Mouse (Mus musculus) stomach, embryonic 14.5 days (tissue): Measurements from ENCODE around the gene Rad23a. TPM values are rescaled to one million over a fixed set of nuclear protein-coding genes. Genes with fewer than 3 reads are reported as not detected.

Experiments
- ATAC-seq: fragments of 200-750 bp; cut with Nextera tagmentation; 2 replicates; pipeline ENCODE4 v1.8.0; 2017; ENCODE audit warnings: low read depth, moderate TSS enrichment; ENCODE audit not compliant: insufficient number of reproducible peaks, insufficient read depth, low FRiP score
- H3K27ac ChIP-seq: fragments of 300-500 bp; sonication (generic); 2 replicates; pipeline ENCODE4 v1.5.1; 2014; ENCODE audit warnings: mild to moderate bottlenecking, low read length, moderate library complexity, mixed read lengths
- H3K27me3 ChIP-seq: fragments of 300-500 bp; sonication (generic); 2 replicates; pipeline ENCODE4 v1.6.1; 2014; ENCODE audit warnings: low read length, control low read depth, mixed read lengths; ENCODE audit not compliant: control insufficient read depth, insufficient read depth
- H3K36me3 ChIP-seq: fragments of 300-500 bp; sonication (generic); 2 replicates; pipeline ENCODE4 v1.6.1; 2014; ENCODE audit warnings: mild to moderate bottlenecking, control low read depth, low read length, moderate library complexity, mixed read lengths; ENCODE audit not compliant: control insufficient read depth, insufficient read depth
- H3K4me1 ChIP-seq: fragments of 300-500 bp; sonication (generic); 2 replicates; pipeline ENCODE4 v1.6.1; 2014; ENCODE audit warnings: low read length, control low read depth, mixed read lengths; ENCODE audit not compliant: control insufficient read depth, insufficient read depth
- H3K4me2 ChIP-seq: fragments of 300-500 bp; sonication (generic); replicated peaks from 2 replicates; pipeline ENCODE4 v1.6.1; 2014; ENCODE audit warnings: low read depth, low read length, control low read depth
- H3K4me3 ChIP-seq: fragments of 300-500 bp; sonication (generic); 2 replicates; pipeline ENCODE4 v1.5.1; 2014; ENCODE audit warnings: low read depth, low read length, control low read depth
- H3K9ac ChIP-seq: fragments of 300-500 bp; sonication (generic); replicated peaks from 2 replicates; pipeline ENCODE4 v1.6.1; 2014; ENCODE audit warnings: low read depth, mild to moderate bottlenecking, control low read depth, low read length, moderate library complexity, mixed read lengths
- H3K9me3 ChIP-seq: fragments of 300-500 bp; sonication (generic); 2 replicates; pipeline ENCODE4 v1.6.1; 2016; ENCODE audit warnings: low read depth, low read length, control low read depth; ENCODE audit not compliant: control insufficient read depth
- WGBS: fragments of 180-500 bp; shearing (Covaris S2); extraction: QIAGEN DNeasy Blood & Tissue Kit; methylation state at CpG from one replicate; pipeline ENCODE4 v1.1.7; 2014; 5-methylcytosine and 5-hydroxymethylcytosine counted together
- polyA plus RNA-seq: library from polyadenylated mRNA; unstranded; fragments of >200 nt; fragmentation: Nextera tagmentation; extraction: Ambion mirVana; gene quantifications from 2 replicates; pipeline ENCODE4 v1.2.1, GENCODE M21; 2014

Rad23a gene
- polyA plus RNA-seq, result 119 and 125 TPM in 2 replicates

DNA sequence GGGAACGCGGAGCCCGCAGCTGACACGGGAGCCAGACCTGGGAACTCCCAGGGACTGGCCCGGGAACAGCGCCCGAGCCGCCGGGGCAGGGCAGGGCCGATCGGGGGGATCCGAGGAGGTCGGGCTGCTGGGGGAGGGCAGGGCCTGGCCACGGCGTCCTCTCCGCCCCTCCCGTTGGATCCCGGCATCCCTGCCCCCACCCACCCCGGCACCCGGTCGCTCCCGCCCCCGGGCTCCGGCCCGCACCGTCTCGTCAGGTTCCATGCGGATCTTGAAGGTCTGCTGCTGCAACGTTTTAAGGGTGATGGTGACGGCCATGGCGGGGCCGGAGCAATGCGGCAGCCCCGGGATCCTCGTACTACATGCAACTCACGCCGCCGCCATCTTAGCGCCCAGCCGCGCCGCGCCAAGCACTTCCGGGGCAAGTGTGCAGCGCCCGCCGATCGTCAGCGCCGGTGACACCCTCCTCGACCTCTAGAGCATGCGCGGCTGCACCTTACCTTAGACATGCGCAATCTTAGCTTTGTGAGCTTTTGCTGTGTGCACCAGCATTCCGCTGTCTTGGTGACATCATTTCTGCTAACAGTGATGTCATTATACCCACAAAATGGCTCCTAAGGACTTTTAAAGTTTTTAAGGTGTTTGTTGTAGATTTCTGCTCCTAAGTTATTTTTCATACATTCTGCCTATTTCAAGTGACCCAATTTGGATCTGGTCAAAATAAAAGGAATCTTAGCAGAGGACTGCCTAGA, at the start of gene Rad23a:
Rad23a (minus strand) TSS at position 418 of the 752 bp plus-strand sequence.
- Histone ChIP-seq H3K4me2 (peak within 1 kb of the TSS; percentile 59), H3K9ac (peak within 1 kb of the TSS; percentile 88), H3K36me3 (peaks cover 78% of the 10 kb centered on the region), H3K9me3 (no peaks in the 10 kb centered on the region), H3K4me3 (peak within 1 kb of the TSS; percentile 87), H3K27ac (peak within 1 kb of the TSS; percentile 93), H3K4me1 (peaks cover 25% of the 10 kb centered on the region), H3K27me3 (no peaks in the 10 kb centered on the region)
- peak; percentile 93 for ATAC-seq
- under 1% methylated on average over 45 of the region's 55 CpGs for WGBS

DNA sequence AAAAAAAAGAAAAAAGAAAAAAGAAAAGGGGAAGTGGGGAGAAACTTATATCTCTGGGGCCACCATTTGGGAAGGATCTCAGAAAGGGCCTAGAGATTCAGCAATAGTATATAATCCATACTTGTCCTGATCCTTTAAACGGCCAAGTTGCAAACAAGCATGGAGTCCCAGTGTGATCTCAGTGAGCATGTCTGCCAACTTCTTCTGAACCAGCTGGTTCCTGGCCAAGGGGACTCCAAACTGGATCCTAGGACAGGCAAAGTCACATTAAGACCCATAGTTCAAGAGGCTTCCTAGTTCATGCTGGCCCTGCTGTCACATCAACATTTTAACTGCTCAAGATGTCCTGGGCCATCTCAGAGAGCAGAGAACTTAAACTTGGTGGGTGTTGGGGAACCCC, 48.7 kb upstream of the Rad23a start:
- 97% methylated on average over 1 of the region's 1 CpGs for WGBS
- H3K4me3 ChIP-seq, result no peak overlapping the region
- no peak overlapping the region for H3K4me2 ChIP-seq
- H3K27me3 ChIP-seq, result no peaks in the 10 kb centered on the region
- no peak overlapping the region for H3K9ac ChIP-seq
- no peak for ATAC-seq
- H3K9me3 ChIP-seq, result no peaks in the 10 kb centered on the region
- no peak overlapping the region for H3K27ac ChIP-seq
- peaks cover 1% of the 10 kb centered on the region; the same call in 1 of the 2 replicates for H3K4me1 ChIP-seq
- peaks cover 20% of the 10 kb centered on the region for H3K36me3 ChIP-seq

DNA sequence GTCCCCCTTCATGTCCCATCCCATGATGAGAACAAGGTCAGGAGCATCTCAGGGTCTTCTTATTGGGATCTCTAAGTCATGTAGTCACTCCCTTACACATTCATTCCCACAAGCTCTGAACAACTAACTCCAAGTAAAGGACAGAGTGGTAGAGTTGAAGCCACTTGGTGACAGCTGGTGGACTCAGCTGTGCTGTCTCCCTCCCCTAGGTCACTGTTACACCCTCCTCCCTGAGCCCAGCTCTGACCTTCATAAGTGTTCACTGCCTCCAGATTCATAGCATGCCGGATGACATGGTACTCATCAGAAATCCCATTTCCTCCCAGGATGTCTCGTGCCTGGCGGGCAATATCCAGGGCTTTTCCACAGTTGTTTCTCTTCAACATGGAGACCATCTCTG, 47.8 kb upstream of the Rad23a start:
- Histone ChIP-seq H3K4me2 (no peak overlapping the region), H3K4me3 (no peak overlapping the region), H3K27ac (no peak overlapping the region), H3K4me1 (no peaks in the 10 kb centered on the region; the same call in 1 of the 2 replicates), H3K36me3 (peaks cover 20% of the 10 kb centered on the region), H3K9ac (no peak overlapping the region), H3K9me3 (no peaks in the 10 kb centered on the region), H3K27me3 (no peaks in the 10 kb centered on the region)
- 84% methylated on average over 3 of the region's 3 CpGs for WGBS
- ATAC-seq, result no peak

DNA sequence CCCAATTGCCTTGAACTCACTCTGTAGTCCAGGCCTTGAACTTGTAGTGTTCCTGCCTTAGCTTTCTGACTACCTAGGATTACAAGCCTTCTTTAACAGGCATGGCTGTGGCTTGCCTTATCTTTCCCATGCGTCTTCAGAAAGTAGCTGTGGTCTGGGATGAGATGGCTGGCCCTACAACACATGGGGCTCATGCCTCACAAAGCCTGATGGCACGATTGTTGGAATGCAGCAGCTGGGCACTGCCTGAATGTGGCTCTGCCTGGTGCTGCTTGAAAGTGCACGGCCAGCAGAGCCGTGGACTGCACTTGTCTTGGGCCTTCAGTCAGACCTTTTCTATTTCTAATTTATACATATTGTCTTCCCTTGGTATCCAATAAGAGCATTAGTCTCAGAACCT, 44.3 kb upstream of the Rad23a start:
- no peak overlapping the region for H3K9ac ChIP-seq
- no peak overlapping the region for H3K4me3 ChIP-seq
- no peak overlapping the region for H3K4me2 ChIP-seq
- no peaks in the 10 kb centered on the region for H3K9me3 ChIP-seq
- no peak for ATAC-seq
- no peaks in the 10 kb centered on the region for H3K27me3 ChIP-seq
- no peaks in the 10 kb centered on the region for H3K4me1 ChIP-seq
- peaks cover 16% of the 10 kb centered on the region for H3K36me3 ChIP-seq
- 91% methylated on average over 4 of the region's 4 CpGs for WGBS
- no peak overlapping the region for H3K27ac ChIP-seq

DNA sequence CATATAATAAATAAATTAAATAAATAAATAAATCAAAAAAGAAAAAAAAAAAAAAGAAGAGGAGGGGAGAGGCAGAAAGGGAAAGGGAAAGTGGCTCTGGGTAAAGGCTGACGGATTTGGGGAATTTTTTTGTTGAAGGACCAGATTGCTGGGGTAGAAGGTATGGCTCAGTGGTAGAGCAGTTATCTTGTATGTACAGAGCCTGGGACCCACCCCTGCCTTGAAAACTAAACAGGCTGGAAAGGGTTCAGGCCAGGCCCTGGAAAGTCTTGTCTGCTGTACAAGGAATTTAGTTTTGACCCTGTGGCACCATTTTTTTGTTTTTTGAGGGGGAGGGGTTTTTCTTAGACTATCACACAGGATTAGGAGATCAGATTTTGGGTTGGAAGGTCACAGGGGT, 38.5 kb upstream of the Rad23a start:
- Histone ChIP-seq H3K27ac (no peak overlapping the region), H3K4me1 (no peaks in the 10 kb centered on the region), H3K4me3 (no peak overlapping the region), H3K9me3 (no peaks in the 10 kb centered on the region), H3K9ac (no peak overlapping the region), H3K27me3 (no peaks in the 10 kb centered on the region), H3K36me3 (no peaks in the 10 kb centered on the region), H3K4me2 (no peak overlapping the region)
- ATAC-seq, result no peak
- 61% methylated on average over 1 of the region's 1 CpGs for WGBS

DNA sequence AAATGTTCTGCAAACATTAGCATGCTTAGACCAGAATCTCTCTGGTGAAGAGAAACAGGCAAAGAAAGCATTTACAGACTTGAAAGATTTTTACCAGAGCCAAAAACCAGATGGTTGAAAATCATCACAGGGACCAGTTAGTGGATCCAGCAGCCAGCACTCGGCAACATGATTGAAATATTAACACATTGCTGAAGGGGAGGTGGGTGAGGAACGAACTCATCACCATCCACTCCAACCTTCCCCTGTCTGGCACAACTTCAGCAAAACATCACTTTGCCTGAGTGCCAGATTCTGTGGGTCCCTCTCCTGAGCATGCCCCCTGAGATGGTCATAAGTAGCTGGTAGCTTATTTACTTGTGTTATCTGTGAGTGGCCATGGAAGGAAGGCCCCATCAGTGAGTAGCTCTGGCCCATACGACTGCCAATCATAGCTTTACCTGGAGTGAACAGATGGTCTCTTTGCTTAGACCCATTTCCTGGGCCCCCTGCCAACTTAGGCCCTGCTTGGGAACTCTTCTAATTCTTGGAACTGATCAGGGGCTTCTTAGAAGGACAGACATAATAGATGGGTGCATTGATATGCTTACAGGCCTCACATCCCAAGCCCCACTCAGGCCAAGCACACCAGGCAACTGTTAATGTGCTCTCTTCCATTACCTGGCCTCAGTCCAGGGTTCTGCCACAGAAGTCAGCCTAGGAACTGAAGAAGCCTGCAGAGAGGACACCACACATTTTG, 37.0 kb upstream of the Rad23a start:
- no peaks in the 10 kb centered on the region for H3K9me3 ChIP-seq
- H3K36me3 ChIP-seq, result no peaks in the 10 kb centered on the region
- no peaks in the 10 kb centered on the region for H3K27me3 ChIP-seq
- H3K4me1 ChIP-seq, result peaks cover 6% of the 10 kb centered on the region; the same call in 1 of the 2 replicates
- 80% methylated on average over 3 of the region's 3 CpGs for WGBS
- H3K9ac ChIP-seq, result no peak overlapping the region
- H3K4me3 ChIP-seq, result no peak overlapping the region
- H3K27ac ChIP-seq, result no peak overlapping the region
- no peak for ATAC-seq
- no peak overlapping the region for H3K4me2 ChIP-seq

DNA sequence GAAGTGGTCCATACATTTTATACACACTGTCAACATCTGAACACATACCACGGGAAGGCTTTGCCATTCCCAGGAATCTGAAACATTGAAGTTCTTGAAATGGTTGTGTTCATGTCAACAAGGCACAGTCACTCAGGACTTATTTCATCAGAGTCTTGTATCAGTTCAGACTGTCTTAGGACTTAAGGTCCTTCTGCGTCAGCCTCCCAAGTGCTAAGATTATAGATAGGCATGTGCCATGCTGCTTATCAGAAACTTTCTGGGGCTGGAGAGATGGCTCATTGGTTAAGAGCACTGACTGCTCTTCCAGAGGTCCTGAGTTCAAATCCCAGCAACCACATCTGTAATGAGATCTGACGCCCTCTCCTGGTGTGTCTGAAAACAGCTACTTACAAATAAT, 33.9 kb upstream of the Rad23a start:
- Histone ChIP-seq H3K36me3 (no peaks in the 10 kb centered on the region; the same call in 1 of the 2 replicates), H3K4me3 (no peak overlapping the region), H3K9me3 (no peaks in the 10 kb centered on the region), H3K27ac (no peak overlapping the region), H3K9ac (no peak overlapping the region), H3K27me3 (no peaks in the 10 kb centered on the region), H3K4me2 (no peak overlapping the region), H3K4me1 (peaks cover 9% of the 10 kb centered on the region; the same call in 1 of the 2 replicates)
- no peak for ATAC-seq
- 89% methylated on average over 3 of the region's 3 CpGs for WGBS

DNA sequence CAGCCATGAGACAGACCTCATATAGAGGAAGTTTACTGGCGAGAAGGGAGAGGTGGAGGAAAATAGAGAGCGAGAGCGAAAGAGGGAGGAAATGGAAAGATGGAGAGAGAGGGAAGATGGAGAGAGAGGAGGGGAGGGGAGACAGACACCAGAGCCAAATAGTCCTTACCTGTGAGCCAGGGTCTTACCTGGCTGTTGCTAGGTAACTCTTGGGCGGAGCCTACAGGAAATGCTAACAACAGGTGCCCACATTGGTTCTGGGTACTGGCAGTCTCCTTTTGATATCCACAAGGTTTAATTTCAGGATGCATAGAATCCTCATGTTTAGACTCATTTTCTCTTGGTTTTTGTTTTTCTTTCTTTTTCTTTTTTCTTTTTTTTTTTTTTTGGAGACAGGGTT, 32.6 kb upstream of the Rad23a start:
- no peak overlapping the region for H3K9ac ChIP-seq
- H3K9me3 ChIP-seq, result no peaks in the 10 kb centered on the region
- ATAC-seq, result no peak
- no peaks in the 10 kb centered on the region for H3K27me3 ChIP-seq
- H3K4me1 ChIP-seq, result peaks cover 9% of the 10 kb centered on the region; the same call in 1 of the 2 replicates
- 56% methylated on average over 4 of the region's 4 CpGs for WGBS
- H3K4me3 ChIP-seq, result peak overlapping the region; percentile 49
- peak overlapping the region; percentile 99 for H3K4me2 ChIP-seq
- no peak overlapping the region for H3K27ac ChIP-seq
- peaks cover 10% of the 10 kb centered on the region for H3K36me3 ChIP-seq
